Mouse (Mus musculus) myocyte (in vitro differentiated cells): ENCODE results near the gene Gm13290. TPM values are rescaled to one million over a fixed set of nuclear protein-coding genes. Genes with fewer than 3 reads are reported as not detected.
"Not testable (repeated sequence)": the region's sequence is repeated elsewhere in the genome, so short reads cannot be mapped to it uniquely, and the experiment has no call there.

Experiments
- H3K27me3 ChIP-seq: one replicate; pipeline ENCODE4 v1.6.1; 2011; ENCODE audit not compliant: control insufficient read depth, insufficient read depth, insufficient read length
- H3K36me3 ChIP-seq: one replicate; pipeline ENCODE4 v1.6.1; 2011; ENCODE audit not compliant: control insufficient read depth, insufficient read depth
- H3K4me2 ChIP-seq: one replicate; pipeline ENCODE4 v1.6.1; 2011; ENCODE audit warnings: low read depth, control low read depth
- H3K4me3 ChIP-seq: one replicate; pipeline ENCODE4 v1.5.1; 2011; ENCODE audit warnings: mild to moderate bottlenecking, control low read depth, moderate library complexity
- H3K79me2 ChIP-seq: one replicate; pipeline ENCODE4 v1.6.1; 2011; ENCODE audit not compliant: control insufficient read depth, insufficient read depth
- H3ac ChIP-seq: one replicate; pipeline ENCODE4 v1.6.1; 2011; ENCODE audit not compliant: control insufficient read depth, insufficient read length
- polyA plus RNA-seq: library from polyadenylated mRNA; unstranded; fragments of >200 nt; fragmentation: generic; extraction: Trizol; gene quantifications from one replicate; pipeline ENCODE4 v1.2.1, GENCODE M21; 2012; ENCODE audit warnings: missing spikeins

Gene Gm13290
- polyA plus RNA-seq, 1 experiment, result 1.0 TPM

- not testable (repeated sequence) for H3ac ChIP-seq, H3K4me3 ChIP-seq, H3K79me2 ChIP-seq, H3K27me3 ChIP-seq, H3K36me3 ChIP-seq
- H3K4me2 ChIP-seq, result peak within 1 kb of the TSS; percentile 47
Observed at GRCm38 (mm10) chr4:88759610-88760268, 13.9 kb upstream of the Gm13290 start, which contains the start of gene Gm13283. Gene Gm13283, plus strand, starts transcription at chr4:88760119.

DNA sequence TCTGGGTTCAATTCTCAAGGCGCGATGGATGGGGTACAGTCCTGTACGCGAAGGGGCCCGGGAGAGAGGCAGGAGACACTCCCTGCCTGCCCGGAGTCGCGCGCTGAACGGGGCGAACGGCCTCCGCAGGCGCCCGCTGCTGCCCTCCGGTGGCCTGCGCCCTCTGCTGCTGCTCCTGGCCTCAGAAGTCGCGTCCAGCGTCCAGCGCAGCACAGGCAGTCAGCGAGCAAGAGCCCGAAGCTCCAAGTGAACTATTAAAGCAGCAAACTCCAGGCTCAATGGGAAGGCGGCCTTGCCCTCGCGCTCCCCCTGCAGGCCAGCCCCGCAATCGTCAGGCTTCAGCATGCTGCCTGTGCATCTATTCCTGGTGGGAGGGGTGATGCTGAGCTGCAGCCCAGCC lies 13.2 kb upstream of the Gm13290 start:
- H3K36me3 ChIP-seq, H3K4me2 ChIP-seq, H3K4me3 ChIP-seq, H3K27me3 ChIP-seq, H3ac ChIP-seq, H3K79me2 ChIP-seq: not testable (repeated sequence)

DNA sequence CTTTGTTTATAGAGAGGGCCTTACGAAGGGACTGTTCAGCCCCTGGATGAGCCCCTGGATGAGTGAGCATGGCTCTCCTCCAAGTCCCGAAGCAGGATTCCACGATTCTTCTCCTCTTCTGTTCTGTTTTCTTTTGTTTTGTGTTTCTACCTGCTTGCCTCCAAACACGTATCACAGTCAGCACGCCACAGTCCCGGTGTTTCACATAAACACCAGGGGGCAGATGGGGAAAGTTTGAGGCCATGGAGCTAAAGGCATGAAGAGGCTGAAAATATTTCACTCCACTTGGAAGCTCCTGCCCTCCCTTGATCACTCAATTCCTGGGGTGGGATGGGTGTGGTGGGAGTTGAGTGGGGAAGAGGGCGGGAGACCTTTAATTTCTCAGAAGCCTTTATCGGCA lies 11.9 kb upstream of the Gm13290 start:
- H3K79me2 ChIP-seq, H3K4me2 ChIP-seq, H3K27me3 ChIP-seq, H3K36me3 ChIP-seq, H3ac ChIP-seq, H3K4me3 ChIP-seq: not testable (repeated sequence)

DNA sequence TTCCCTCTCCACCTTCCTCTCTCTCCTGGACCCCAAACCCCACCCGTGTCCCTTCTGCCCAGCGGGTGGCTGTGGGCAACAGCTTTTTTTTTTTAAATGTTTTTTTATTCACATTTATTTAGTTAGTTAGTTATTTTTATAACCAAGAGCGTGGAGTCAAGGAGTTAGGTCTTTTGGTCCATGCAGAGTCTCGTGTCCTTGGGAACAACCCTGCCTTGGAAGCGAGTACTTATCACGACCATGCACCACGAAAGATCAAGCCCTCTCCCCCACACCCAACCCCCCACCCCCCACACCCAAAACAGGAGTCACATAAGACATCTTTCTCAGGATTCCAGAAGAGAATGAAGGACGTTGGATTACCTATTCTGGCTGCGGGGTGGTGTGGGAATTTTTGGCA lies 11.3 kb upstream of the Gm13290 start:
- H3K4me2 ChIP-seq, H3ac ChIP-seq, H3K4me3 ChIP-seq, H3K27me3 ChIP-seq, H3K36me3 ChIP-seq, H3K79me2 ChIP-seq: not testable (repeated sequence)

GRCm38 (mm10) chr4:88763384-88764018 lies 10.1 kb upstream of the Gm13290 start:
- not testable (repeated sequence) for H3ac ChIP-seq, H3K4me2 ChIP-seq, H3K36me3 ChIP-seq, H3K79me2 ChIP-seq, H3K4me3 ChIP-seq, H3K27me3 ChIP-seq

- H3K27me3 ChIP-seq, H3K79me2 ChIP-seq, H3K4me2 ChIP-seq, H3ac ChIP-seq, H3K36me3 ChIP-seq, H3K4me3 ChIP-seq: not testable (repeated sequence)
Observed at GRCm38 (mm10) chr4:88776622-88777021, 3.0 kb downstream of the Gm13290 start, which contains the start of gene Gm13289. Gene Gm13289, plus strand, starts transcription at chr4:88776922.

GRCm38 (mm10) chr4:88779550-88779949 lies 5.9 kb downstream of the Gm13290 start, which contains the start of gene Gm13272:
Gene Gm13272, plus strand, starts transcription at chr4:88779850.
- H3K27me3 ChIP-seq, H3K36me3 ChIP-seq, H3K79me2 ChIP-seq, H3K4me3 ChIP-seq, H3ac ChIP-seq, H3K4me2 ChIP-seq: not testable (repeated sequence)

- not testable (repeated sequence) for H3K27me3 ChIP-seq, H3K4me2 ChIP-seq, H3K79me2 ChIP-seq, H3K4me3 ChIP-seq, H3ac ChIP-seq, H3K36me3 ChIP-seq
Observed at GRCm38 (mm10) chr4:88780320-88780719, 6.7 kb downstream of the Gm13290 start.

DNA sequence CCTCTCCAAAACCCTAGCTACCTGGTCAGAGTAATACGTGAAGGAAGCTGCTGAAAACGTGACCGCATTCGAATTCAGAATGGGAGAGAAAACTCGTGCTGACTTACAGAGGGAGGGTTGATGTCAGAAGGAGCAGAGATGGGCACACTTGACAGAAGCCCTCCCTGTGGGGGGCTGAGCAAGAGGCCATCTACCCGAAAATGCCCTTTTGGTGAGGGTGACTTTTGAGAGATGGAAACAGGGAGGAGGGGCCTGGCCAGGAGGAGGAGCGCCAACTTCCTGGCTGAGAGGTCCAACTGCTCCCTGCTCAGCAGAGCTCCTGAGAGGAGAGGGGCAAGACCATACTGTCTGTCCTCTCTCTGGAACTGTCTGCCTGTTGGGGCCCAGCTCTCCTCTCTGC lies 8.2 kb downstream of the Gm13290 start, which contains the start of gene Ifnz:
TSS of gene Ifnz (plus strand) at position 301 of the 400 bp plus-strand sequence.
- H3K4me3 ChIP-seq, H3K79me2 ChIP-seq, H3K4me2 ChIP-seq, H3K27me3 ChIP-seq, H3K36me3 ChIP-seq, H3ac ChIP-seq: not testable (repeated sequence)

GRCm38 (mm10) chr4:88782335-88782734 lies 8.7 kb downstream of the Gm13290 start:
- H3K4me2 ChIP-seq, H3K36me3 ChIP-seq, H3K27me3 ChIP-seq, H3K4me3 ChIP-seq, H3ac ChIP-seq, H3K79me2 ChIP-seq: not testable (repeated sequence)

GRCm38 (mm10) chr4:88785409-88785808 lies 11.8 kb downstream of the Gm13290 start, which contains the start of gene Gm13276:
Gene Gm13276, plus strand, starts transcription at chr4:88785709.
- H3K27me3 ChIP-seq, H3K36me3 ChIP-seq, H3ac ChIP-seq, H3K79me2 ChIP-seq, H3K4me3 ChIP-seq, H3K4me2 ChIP-seq: not testable (repeated sequence)

DNA sequence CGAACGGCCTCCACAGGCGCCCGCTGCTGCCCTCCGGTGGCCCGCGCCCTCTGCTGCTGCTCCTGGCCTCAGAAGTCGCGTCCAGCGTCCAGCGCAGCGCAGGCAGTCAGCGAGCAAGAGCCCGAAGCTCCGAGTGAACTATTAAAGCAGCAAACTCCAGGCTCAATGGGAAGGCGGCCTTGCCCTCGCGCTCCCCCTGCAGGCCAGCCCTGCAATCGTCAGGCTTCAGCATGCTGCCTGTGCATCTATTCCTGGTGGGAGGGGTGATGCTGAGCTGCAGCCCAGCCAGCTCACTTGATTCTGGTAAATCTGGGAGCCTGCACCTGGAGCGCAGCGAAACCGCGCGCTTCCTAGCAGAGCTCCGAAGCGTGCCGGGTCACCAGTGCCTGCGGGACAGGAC lies 14.8 kb downstream of the Gm13290 start, which contains the start of gene Gm13277:
TSS of gene Gm13277 (plus strand) at position 231 of the 400 bp plus-strand sequence.
- H3K4me2 ChIP-seq, result not testable (repeated sequence)

GRCm38 (mm10) chr4:88791250-88791649 lies 17.6 kb downstream of the Gm13290 start, which contains the start of gene Gm13278:
Gene Gm13278, plus strand, starts transcription at chr4:88791550.
- H3K79me2 ChIP-seq, H3K27me3 ChIP-seq, H3K36me3 ChIP-seq, H3K4me2 ChIP-seq, H3ac ChIP-seq, H3K4me3 ChIP-seq: not testable (repeated sequence)

More for the DNA sequence above, 14.8 kb downstream of the Gm13290 start, which contains the start of gene Gm13277:
- not testable (repeated sequence) for H3K79me2 ChIP-seq, H3K4me3 ChIP-seq, H3K36me3 ChIP-seq, H3ac ChIP-seq, H3K27me3 ChIP-seq
